Mouse (Mus musculus): ENCODE results near the gene Itln1.

GRCm38 (mm10) chr1:171501636-171502080, 33.4 kb downstream of the Itln1 start:
- TF ChIP-seq POLR2A (IDR thresholded peaks at IDR 0.05; ENCODE audit: extremely low read depth, insufficient read depth, low read length) (no peak), CTCF (IDR thresholded peaks at IDR 0.05; ENCODE audit: extremely low read depth, insufficient read depth, low read length) (peak; percentile 47)

Data from cortical plate, adult 2 months (tissue).